Comparison of ENCODE assay signal across 22 mouse cellular contexts in the genomic region with DNA sequence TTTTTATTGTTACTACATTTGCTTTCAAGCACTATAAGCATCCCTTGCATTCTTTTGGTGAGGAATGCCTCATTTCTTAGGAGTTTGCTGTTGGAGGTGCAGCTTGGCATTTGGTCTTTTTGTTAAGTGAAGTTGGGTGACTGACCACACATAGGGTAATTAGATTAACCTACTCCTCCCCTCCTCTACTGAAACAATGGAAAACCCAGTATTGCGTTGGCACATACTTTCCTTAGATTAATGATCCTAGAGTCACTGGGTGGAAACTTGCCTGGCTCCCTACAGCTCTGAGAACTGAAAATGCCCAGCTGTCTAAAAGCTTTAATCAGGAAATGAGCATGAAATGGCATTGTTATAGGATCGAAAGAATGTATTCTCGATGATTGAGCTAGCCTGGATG.
DNase-seq lines count a peak whose midpoint lies in the region; ATAC-seq and TF ChIP-seq lines count a peak whose summit lies in the region.
"Had no signal": no experiment of that assay in that cellular context is flagged by ENCODE, and none has a peak within 500 bp of the region (broad histone marks: within the 10 kb centered on the region; RNA-seq: fewer than 3 reads in every experiment).

No protein-coding gene starts in this region.

- H3K4me2 ChIP-seq in kidney, postnatal 0 days (ENCODE audit: low read length), result no peak overlapping the region
- no peak overlapping the region for H3K4me2 ChIP-seq in forebrain, postnatal 0 days (ENCODE audit: low read depth)
- H3K4me2 ChIP-seq: embryonic facial prominence, embryonic 12.5 days; forebrain, embryonic 13.5 days; heart, embryonic 12.5 days; limb, embryonic 15.5 days; midbrain, embryonic 15.5 days; neural tube, embryonic 13.5 days had no signal

- H3K4me1 ChIP-seq in kidney, postnatal 0 days (replicated peaks; ENCODE audit: insufficient read depth, low read length), result no peaks in the 10 kb centered on the region
- H3K4me1 ChIP-seq in forebrain, postnatal 0 days (ENCODE audit: insufficient read depth), result no peaks in the 10 kb centered on the region
- H3K4me1 ChIP-seq: embryonic facial prominence, embryonic 12.5 days; heart, embryonic 12.5 days; midbrain, embryonic 15.5 days had no signal

- no peak for TF ChIP-seq CTCF in kidney, postnatal 0 days (IDR thresholded peaks at IDR 0.05; ENCODE audit: low read depth)
- TF ChIP-seq CTCF in forebrain, postnatal 0 days (IDR thresholded peaks at IDR 0.05; ENCODE audit: low read depth), result no peak

- no peaks in the 10 kb centered on the region for H3K36me3 ChIP-seq in kidney, postnatal 0 days (ENCODE audit: insufficient read depth, low read length)
- H3K36me3 ChIP-seq in forebrain, postnatal 0 days (ENCODE audit: insufficient read depth), result no peaks in the 10 kb centered on the region
- H3K36me3 ChIP-seq: embryonic facial prominence, embryonic 12.5 days; heart, embryonic 12.5 days; hindbrain, embryonic 10.5 days; limb, embryonic 15.5 days; midbrain, embryonic 15.5 days; neural tube, embryonic 13.5 days had no signal

- no peak for ATAC-seq in kidney, postnatal 0 days (replicated peaks; ENCODE audit: low FRiP score, low read depth)
- no peak for ATAC-seq in forebrain, postnatal 0 days
- ATAC-seq: forebrain, embryonic 13.5 days; inflammation-experienced regulatory T-cells, adult 6 months; midbrain, embryonic 15.5 days had no signal

- H3K27ac ChIP-seq in kidney, postnatal 0 days, result no peak overlapping the region
- H3K27ac ChIP-seq in forebrain, postnatal 0 days (ENCODE audit: low read depth, low read length), result no peak overlapping the region
- H3K27ac ChIP-seq: embryonic facial prominence, embryonic 12.5 days; forebrain, embryonic 13.5 days; hindbrain, embryonic 10.5 days; liver, embryonic 14.5 days; midbrain, embryonic 15.5 days; neural tube, embryonic 13.5 days had no signal

- no peaks in the 10 kb centered on the region for H3K27me3 ChIP-seq in kidney, postnatal 0 days (ENCODE audit: insufficient read depth, low read length)
- H3K27me3 ChIP-seq in forebrain, postnatal 0 days (ENCODE audit: insufficient read depth, low read length), result no peaks in the 10 kb centered on the region
- H3K27me3 ChIP-seq: heart, embryonic 12.5 days; limb, embryonic 15.5 days; midbrain, embryonic 15.5 days had no signal

- peak; percentile 7 for DNase-seq in embryo, embryonic 10 days (ENCODE audit: low spot score)
- no peak for DNase-seq in embryo, embryonic 11 days
- DNase-seq in kidney, postnatal 0 days (ENCODE audit: low spot score), result peak; percentile 12
- no peak for DNase-seq in kidney, postnatal 14 days
- peak; percentile 16 for DNase-seq in NIH3T3 (ENCODE audit: low read depth)
- peak; percentile 21 for DNase-seq in retina, embryonic 14.5 days (ENCODE audit: low spot score)
- DNase-seq in forebrain, postnatal 0 days, result no peak
- DNase-seq: cerebellum, adult 11-12 months; kidney, adult 18-20 months; right cerebral cortex, adult 18-20 months; thymus, adult 18-20 months; thymus, postnatal 36 days had no signal

- 39% methylated on average over 3 of the region's 3 CpGs for WGBS in kidney, postnatal 0 days
- 36% methylated on average over 3 of the region's 3 CpGs for WGBS in forebrain, postnatal 0 days

- H3K9me3 ChIP-seq in kidney, postnatal 0 days (replicated peaks; ENCODE audit: low read length), result no peaks in the 10 kb centered on the region
- no peaks in the 10 kb centered on the region for H3K9me3 ChIP-seq in forebrain, postnatal 0 days (ENCODE audit: low read length)
- H3K9me3 ChIP-seq: embryonic facial prominence, embryonic 12.5 days; forebrain, embryonic 13.5 days; heart, embryonic 12.5 days; hindbrain, embryonic 10.5 days; limb, embryonic 15.5 days; midbrain, embryonic 15.5 days; neural tube, embryonic 13.5 days had no signal

- no peak overlapping the region for H3K4me3 ChIP-seq in kidney, postnatal 0 days (replicated peaks; ENCODE audit: low read depth, low read length)
- no peak overlapping the region for H3K4me3 ChIP-seq in forebrain, postnatal 0 days (ENCODE audit: low read depth, low read length)
- H3K4me3 ChIP-seq: embryonic facial prominence, embryonic 12.5 days; erythroblast, embryonic 14.5 days; forebrain, embryonic 13.5 days; heart, embryonic 12.5 days; hindbrain, embryonic 10.5 days; limb, embryonic 15.5 days; midbrain, embryonic 15.5 days; neural tube, embryonic 13.5 days had no signal

- no peak overlapping the region for H3K9ac ChIP-seq in kidney, postnatal 0 days (ENCODE audit: low read depth, low read length)
- no peak overlapping the region for H3K9ac ChIP-seq in forebrain, postnatal 0 days
- H3K9ac ChIP-seq: embryonic facial prominence, embryonic 12.5 days; forebrain, embryonic 13.5 days; heart, embryonic 12.5 days; limb, embryonic 15.5 days; liver, embryonic 14.5 days; midbrain, embryonic 15.5 days; neural tube, embryonic 13.5 days had no signal

Comparison
In these comparisons a context has a peak if more than half of its experiments do, and no peak if none do; other contexts are left out.
1. DNase-seq: peak in embryo, embryonic 10 days (single experiment), kidney, postnatal 0 days (single experiment), NIH3T3 (single experiment) and retina, embryonic 14.5 days (single experiment); none in embryo, embryonic 11 days (single experiment), kidney, postnatal 14 days (single experiment) and forebrain, postnatal 0 days (single experiment).